Mouse (Mus musculus) midbrain, embryonic 14.5 days (tissue): Measurements from ENCODE around the gene Vps54. TPM values are rescaled to one million over a fixed set of nuclear protein-coding genes. Genes with fewer than 3 reads are reported as not detected.
"Not testable (repeated sequence)": the region's sequence is repeated elsewhere in the genome, so short reads cannot be mapped to it uniquely, and the experiment has no call there.

ENCODE experiments used
- ATAC-seq: fragments of 200-750 bp; cut with Nextera tagmentation; 2 replicates; pipeline ENCODE4 v1.8.0; 2017; ENCODE audit warnings: moderate number of reproducible peaks, moderate library complexity; ENCODE audit not compliant: low FRiP score, low TSS enrichment
- DNase-seq: peaks from one replicate; pipeline ENCODE4 v3.0.0-alpha.2; 2015
- H3K27ac ChIP-seq: fragments of 300-500 bp; sonication (generic); replicated peaks from 2 replicates; pipeline ENCODE4 v1.5.1; 2014; ENCODE audit warnings: mild to moderate bottlenecking, low read depth, low read length, moderate library complexity
- H3K27me3 ChIP-seq: fragments of 300-500 bp; sonication (generic); 2 replicates; pipeline ENCODE4 v1.6.1; 2014; ENCODE audit warnings: low read length, control low read depth, mixed read lengths; ENCODE audit not compliant: control insufficient read depth, insufficient read depth
- H3K36me3 ChIP-seq: fragments of 300-500 bp; sonication (generic); 2 replicates; pipeline ENCODE4 v1.6.1; 2014; ENCODE audit warnings: low read length, control low read depth; ENCODE audit not compliant: control insufficient read depth, insufficient read depth
- H3K4me1 ChIP-seq: fragments of 300-500 bp; sonication (generic); 2 replicates; pipeline ENCODE4 v1.6.1; 2014; ENCODE audit warnings: mild to moderate bottlenecking, antibody characterized with exemption, low read length, control low read depth; ENCODE audit not compliant: control insufficient read depth, insufficient read depth
- H3K4me2 ChIP-seq: fragments of 300-500 bp; sonication (generic); 2 replicates; pipeline ENCODE4 v1.6.1; 2014; ENCODE audit warnings: mild to moderate bottlenecking, low read length, moderate library complexity
- H3K4me3 ChIP-seq: fragments of 300-500 bp; sonication (generic); replicated peaks from 2 replicates; pipeline ENCODE4 v1.5.1; 2014; ENCODE audit warnings: low read depth, low read length
- H3K9ac ChIP-seq: fragments of 300-500 bp; sonication (generic); replicated peaks from 2 replicates; pipeline ENCODE4 v1.6.1; 2014; ENCODE audit warnings: mild to moderate bottlenecking, low read length, moderate library complexity
- H3K9me3 ChIP-seq: fragments of 300-500 bp; sonication (generic); 2 replicates; pipeline ENCODE4 v1.6.1; 2016; ENCODE audit warnings: low read length, control low read depth, mixed read lengths; ENCODE audit not compliant: control insufficient read depth
- WGBS: fragments of 180-500 bp; shearing (Covaris S2); extraction: QIAGEN DNeasy Blood & Tissue Kit; methylation state at CpG from one replicate; pipeline ENCODE4 v1.1.7; 2014; 5-methylcytosine and 5-hydroxymethylcytosine counted together
- polyA plus RNA-seq: library from polyadenylated mRNA; unstranded; fragments of >200 nt; fragmentation: Nextera tagmentation; extraction: Ambion mirVana; gene quantifications from 2 replicates; pipeline ENCODE4 v1.2.1, GENCODE M21; 2014

The Vps54 gene
- polyA plus RNA-seq, 1 experiment from 2014 or later: 14.0 TPM

GRCm38 (mm10) chr11:21265423-21265822, 26.3 kb downstream of the Vps54 start:
- DNase-seq: no peak
- ATAC-seq: no peak
- H3K9ac ChIP-seq: no peak overlapping the region
- peaks cover 19% of the 10 kb centered on the region for H3K36me3 ChIP-seq
- no peaks in the 10 kb centered on the region for H3K4me1 ChIP-seq
- H3K4me3 ChIP-seq: no peak overlapping the region
- H3K27me3 ChIP-seq: no peaks in the 10 kb centered on the region
- WGBS: 95% methylated on average over 3 of the region's 3 CpGs
- H3K9me3 ChIP-seq: peaks cover 5% of the 10 kb centered on the region; the same call in 1 of the 2 replicates
- no peak overlapping the region for H3K27ac ChIP-seq
- H3K4me2 ChIP-seq: no peak overlapping the region

GRCm38 (mm10) chr11:21276151-21276550, 37.1 kb downstream of the Vps54 start:
- Histone ChIP-seq H3K4me1 (no peaks in the 10 kb centered on the region), H3K4me3 (no peak overlapping the region), H3K27ac (no peak overlapping the region), H3K36me3 (peaks cover 19% of the 10 kb centered on the region), H3K9me3 (no peaks in the 10 kb centered on the region), H3K27me3 (no peaks in the 10 kb centered on the region), H3K9ac (no peak overlapping the region), H3K4me2 (no peak overlapping the region)
- WGBS: 87% methylated on average over 2 of the region's 2 CpGs
- DNase-seq: no peak
- no peak for ATAC-seq

GRCm38 (mm10) chr11:21286391-21286790, 47.3 kb downstream of the Vps54 start:
- WGBS: 87% methylated on average over 3 of the region's 3 CpGs
- DNase-seq (no peak), ATAC-seq (no peak)
- Histone ChIP-seq H3K9ac (no peak overlapping the region), H3K36me3 (no peaks in the 10 kb centered on the region), H3K9me3 (no peaks in the 10 kb centered on the region), H3K4me3 (no peak overlapping the region), H3K27me3 (no peaks in the 10 kb centered on the region), H3K4me1 (no peaks in the 10 kb centered on the region), H3K4me2 (no peak overlapping the region), H3K27ac (no peak overlapping the region)

- H3K9ac ChIP-seq, H3K27ac ChIP-seq, DNase-seq, H3K4me2 ChIP-seq, ATAC-seq, H3K27me3 ChIP-seq, H3K4me1 ChIP-seq, H3K9me3 ChIP-seq, H3K4me3 ChIP-seq, H3K36me3 ChIP-seq: not testable (repeated sequence)
- WGBS: 96% methylated on average over 2 of the region's 2 CpGs
Observed at GRCm38 (mm10) chr11:21288153-21288552, 49.1 kb downstream of the Vps54 start.

- ATAC-seq: no peak
- Histone ChIP-seq H3K27ac (no peak overlapping the region), H3K4me2 (no peak overlapping the region)
Observed at GRCm38 (mm10) chr11:21295486-21295885, 56.4 kb downstream of the Vps54 start.

GRCm38 (mm10) chr11:21303619-21304018, 64.5 kb downstream of the Vps54 start:
- ATAC-seq: no peak
- WGBS: 79% methylated on average over 3 of the region's 3 CpGs

More at GRCm38 (mm10) chr11:21295486-21295885, 56.4 kb downstream of the Vps54 start:
- Histone ChIP-seq H3K4me1 (no peaks in the 10 kb centered on the region), H3K9ac (no peak overlapping the region), H3K27me3 (no peaks in the 10 kb centered on the region), H3K4me3 (no peak overlapping the region), H3K9me3 (no peaks in the 10 kb centered on the region), H3K36me3 (peaks cover 12% of the 10 kb centered on the region)
- WGBS: 90% methylated on average over 5 of the region's 5 CpGs
- DNase-seq: no peak

GRCm38 (mm10) chr11:21307078-21307668, 68.1 kb downstream of the Vps54 start:
- no peak for ATAC-seq
- H3K4me3 ChIP-seq: no peak overlapping the region
- no peak overlapping the region for H3K9ac ChIP-seq
- H3K27ac ChIP-seq: no peak overlapping the region
- H3K4me1 ChIP-seq: no peaks in the 10 kb centered on the region
- DNase-seq: no peak
- 91% methylated on average over 5 of the region's 5 CpGs for WGBS
- peaks cover 23% of the 10 kb centered on the region for H3K36me3 ChIP-seq
- no peak overlapping the region for H3K4me2 ChIP-seq
- H3K27me3 ChIP-seq: no peaks in the 10 kb centered on the region
- no peaks in the 10 kb centered on the region for H3K9me3 ChIP-seq

More at GRCm38 (mm10) chr11:21303619-21304018, 64.5 kb downstream of the Vps54 start:
- H3K27me3 ChIP-seq: no peaks in the 10 kb centered on the region
- H3K36me3 ChIP-seq: peaks cover 27% of the 10 kb centered on the region
- no peaks in the 10 kb centered on the region for H3K9me3 ChIP-seq
- no peak overlapping the region for H3K9ac ChIP-seq
- no peak overlapping the region for H3K4me3 ChIP-seq
- no peak overlapping the region for H3K4me2 ChIP-seq
- H3K4me1 ChIP-seq: no peaks in the 10 kb centered on the region
- DNase-seq: no peak
- no peak overlapping the region for H3K27ac ChIP-seq

GRCm38 (mm10) chr11:21308119-21308518, 69.0 kb downstream of the Vps54 start:
- DNase-seq: peak; percentile 39
- no peak overlapping the region for H3K4me3 ChIP-seq
- peaks cover 29% of the 10 kb centered on the region for H3K36me3 ChIP-seq
- H3K9me3 ChIP-seq: no peaks in the 10 kb centered on the region
- no peaks in the 10 kb centered on the region for H3K4me1 ChIP-seq
- WGBS: 85% methylated on average over 5 of the region's 5 CpGs
- no peaks in the 10 kb centered on the region for H3K27me3 ChIP-seq
- ATAC-seq: no peak
- H3K4me2 ChIP-seq: no peak overlapping the region
- no peak overlapping the region for H3K9ac ChIP-seq
- H3K27ac ChIP-seq: no peak overlapping the region

GRCm38 (mm10) chr11:21309516-21309915, 70.4 kb downstream of the Vps54 start:
- no peak overlapping the region for H3K4me3 ChIP-seq
- 19% methylated on average over 6 of the region's 6 CpGs for WGBS
- H3K9ac ChIP-seq: no peak overlapping the region
- DNase-seq (peak; percentile 41), ATAC-seq (no peak)
- no peaks in the 10 kb centered on the region for H3K9me3 ChIP-seq
- no peak overlapping the region for H3K4me2 ChIP-seq
- peaks cover 35% of the 10 kb centered on the region for H3K36me3 ChIP-seq
- no peaks in the 10 kb centered on the region for H3K4me1 ChIP-seq
- H3K27ac ChIP-seq: no peak overlapping the region
- no peaks in the 10 kb centered on the region for H3K27me3 ChIP-seq
